Mouse (Mus musculus): ENCODE measurements around the gene Pom121l2. TPM values are rescaled to one million over a fixed set of nuclear protein-coding genes. Genes with fewer than 3 reads are reported as not detected.
A peak's percentile ranks its signal among the peaks of the same experiment; 100 is the strongest.
"Not testable (repeated sequence)": the region's sequence is repeated elsewhere in the genome, so short reads cannot be mapped to it uniquely, and the experiment has no call there.

The Pom121l2 gene
- polyA plus RNA-seq, 1 experiment from 2014 or later = not detected

DNA sequence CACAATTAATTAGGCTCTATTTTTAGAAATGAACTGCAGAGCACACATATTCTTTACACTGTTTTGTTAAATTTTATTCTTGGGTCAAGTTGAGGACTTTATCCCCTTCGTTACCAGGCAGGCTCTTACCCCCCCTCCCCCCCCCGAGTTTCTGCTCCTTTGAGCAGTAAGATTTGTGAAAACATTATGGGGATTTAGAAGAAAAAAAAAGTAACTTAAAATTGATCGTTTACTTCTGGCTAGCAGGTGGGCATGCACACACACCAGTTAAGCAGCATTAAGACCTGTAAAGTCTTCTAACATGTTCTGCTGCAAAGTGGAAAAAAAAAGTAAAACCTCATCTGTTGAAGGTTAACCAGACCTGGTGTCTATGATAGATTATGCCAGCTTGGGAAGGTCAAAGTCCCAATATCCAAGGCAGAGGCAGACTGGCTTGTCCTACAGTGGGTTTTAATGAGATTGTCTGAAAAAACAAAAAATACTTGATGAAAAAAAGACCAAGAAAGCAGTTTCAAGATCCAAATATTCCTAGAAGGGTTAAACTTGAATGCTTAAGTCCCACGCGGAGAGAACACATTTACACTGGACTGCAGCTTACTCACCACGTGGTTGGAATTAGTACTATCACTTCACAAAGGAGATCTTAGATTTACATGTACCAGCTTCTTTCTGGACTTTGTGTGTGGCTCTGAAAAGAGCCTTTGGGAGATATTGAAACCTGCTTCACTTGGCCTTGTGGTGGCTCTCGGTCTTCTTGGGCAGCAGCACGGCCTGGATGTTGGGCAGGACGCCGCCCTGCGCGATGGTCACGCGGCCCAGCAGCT lies 53.7 kb downstream of the Pom121l2 start:
- DNase-seq (ENCODE audit: low spot score) (peak; percentile 36), ATAC-seq (ENCODE audit: low FRiP score, low TSS enrichment) (peak; percentile 1; the same call in 1 of the 2 replicates)
- 2% methylated on average over 9 of the region's 14 CpGs for WGBS

DNA sequence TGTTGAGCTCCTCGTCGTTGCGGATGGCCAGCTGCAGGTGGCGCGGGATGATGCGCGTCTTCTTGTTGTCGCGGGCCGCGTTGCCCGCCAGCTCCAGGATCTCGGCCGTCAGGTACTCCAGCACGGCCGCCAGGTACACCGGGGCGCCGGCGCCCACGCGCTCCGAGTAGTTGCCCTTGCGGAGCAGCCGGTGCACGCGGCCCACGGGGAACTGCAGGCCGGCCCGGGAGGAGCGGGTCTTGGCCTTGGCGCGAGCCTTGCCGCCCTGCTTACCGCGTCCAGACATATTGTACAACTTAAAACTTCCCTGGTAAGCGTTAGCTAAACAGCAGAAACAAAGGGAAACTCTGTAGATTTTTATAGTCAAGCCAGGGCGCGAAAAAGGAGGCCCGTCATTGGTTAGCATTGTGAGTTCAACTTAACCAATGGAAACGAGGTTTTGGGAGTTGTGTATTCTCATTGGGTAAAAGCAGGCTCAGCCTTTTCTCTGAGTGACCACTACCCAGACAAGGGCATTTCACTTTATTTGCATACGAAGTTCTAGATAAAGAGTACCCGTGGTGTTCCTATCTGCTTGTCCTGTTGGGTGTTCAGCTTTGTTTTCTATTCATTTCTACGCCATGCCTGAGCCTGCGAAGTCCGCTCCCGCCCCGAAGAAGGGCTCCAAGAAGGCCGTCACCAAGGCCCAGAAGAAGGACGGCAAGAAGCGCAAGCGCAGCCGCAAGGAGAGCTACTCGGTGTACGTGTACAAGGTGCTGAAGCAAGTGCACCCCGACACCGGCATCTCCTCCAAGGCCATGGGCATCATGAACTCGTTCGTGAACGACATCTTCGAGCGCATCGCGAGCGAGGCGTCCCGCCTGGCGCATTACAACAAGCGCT lies 54.5 kb downstream of the Pom121l2 start, which contains the start of the genes Hist1h2ah and Hist1h2bk:
Hist1h2ah (minus strand) TSS at position 302 of the 882 bp plus-strand sequence.
Hist1h2bk (plus strand) TSS at position 604 of the 882 bp plus-strand sequence.
- not testable (repeated sequence) for H3K9me3 ChIP-seq (ENCODE audit: control insufficient read depth, low read length); H3K36me3 ChIP-seq (ENCODE audit: control insufficient read depth, insufficient read depth, low read length); H3K4me1 ChIP-seq (replicated peaks; ENCODE audit: control insufficient read depth, insufficient read depth); H3K27me3 ChIP-seq (ENCODE audit: control insufficient read depth, insufficient read depth, low read length)
- 0 out of 2 replicates have a peak, but pooled peaks have one; percentile 4 for TF ChIP-seq CTCF (IDR thresholded peaks at IDR 0.05; ENCODE audit: low read depth)
- H3K4me2 ChIP-seq (replicated peaks; ENCODE audit: low read depth) = peak within 1 kb of the TSS; percentile 58
- DNase-seq (ENCODE audit: low spot score) = peak; percentile 81
- H3K27ac ChIP-seq (replicated peaks) = peak within 1 kb of the TSS; percentile 71
- peak within 1 kb of the TSS; percentile 43; the same call in 1 of the 2 replicates for H3K9ac ChIP-seq (ENCODE audit: low read length)
- peak within 1 kb of the TSS; percentile 43 for H3K4me3 ChIP-seq (ENCODE audit: low read depth, low read length)
- ATAC-seq (ENCODE audit: low FRiP score, low TSS enrichment) = peak; percentile 97
- WGBS = under 1% methylated on average over 22 of the region's 69 CpGs

More for the DNA sequence above, 53.7 kb downstream of the Pom121l2 start:
- Histone ChIP-seq H3K4me2 (replicated peaks; ENCODE audit: low read depth) (peak overlapping the region; percentile 58), H3K27ac (replicated peaks) (peak overlapping the region; percentile 25; the same call in 1 of the 2 replicates), H3K9me3 (ENCODE audit: control insufficient read depth, low read length) (no peaks in the 10 kb centered on the region), H3K27me3 (ENCODE audit: control insufficient read depth, insufficient read depth, low read length) (no peaks in the 10 kb centered on the region), H3K36me3 (ENCODE audit: control insufficient read depth, insufficient read depth, low read length) (no peaks in the 10 kb centered on the region), H3K4me3 (ENCODE audit: low read depth, low read length) (peak overlapping the region; percentile 29), H3K4me1 (replicated peaks; ENCODE audit: control insufficient read depth, insufficient read depth) (no peaks in the 10 kb centered on the region), H3K9ac (ENCODE audit: low read length) (peak overlapping the region; percentile 43; the same call in 1 of the 2 replicates)
- TF ChIP-seq CTCF (IDR thresholded peaks at IDR 0.05; ENCODE audit: low read depth) (no peak), EP300 (optimal IDR thresholded peaks at IDR 0.05) (no peak)

DNA sequence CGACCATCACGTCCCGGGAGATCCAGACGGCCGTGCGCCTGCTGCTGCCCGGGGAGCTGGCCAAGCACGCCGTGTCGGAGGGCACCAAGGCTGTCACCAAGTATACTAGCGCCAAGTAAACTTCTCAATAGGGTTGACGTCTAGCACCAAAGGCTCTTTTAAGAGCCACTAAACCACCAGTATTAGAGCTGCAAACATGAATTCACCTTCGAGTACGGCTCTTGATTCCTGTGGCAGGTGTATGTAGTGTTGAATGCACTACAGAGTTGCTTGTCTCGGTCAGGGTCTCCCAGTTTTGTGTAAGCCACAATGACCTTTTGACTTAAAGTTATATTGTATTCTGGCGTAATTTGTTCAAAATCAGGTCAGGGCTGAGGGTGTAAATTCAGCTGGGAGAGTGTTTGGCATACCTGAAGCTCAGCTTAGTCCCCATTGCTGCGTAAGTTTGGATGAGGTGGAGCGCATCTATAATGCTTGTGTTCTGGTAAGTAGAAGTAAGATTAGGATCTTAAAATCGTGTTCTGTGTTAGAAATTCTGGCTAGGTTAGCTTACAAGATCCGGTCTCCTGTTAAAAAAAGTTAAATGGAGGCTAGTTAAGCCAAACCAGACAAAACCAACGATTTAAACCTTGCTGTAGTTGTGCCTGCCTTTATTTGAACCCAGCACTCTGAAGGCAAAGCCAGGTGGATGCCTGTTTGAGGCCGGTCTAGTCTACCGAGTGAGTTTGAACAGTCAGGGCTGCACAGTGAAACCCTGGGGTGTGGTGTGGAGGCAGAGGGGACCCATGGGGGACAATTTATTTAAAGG lies 55.4 kb downstream of the Pom121l2 start:
- no peak for TF ChIP-seq EP300 (optimal IDR thresholded peaks at IDR 0.05)
- TF ChIP-seq CTCF (IDR thresholded peaks at IDR 0.05; ENCODE audit: low read depth) = no peak
- ATAC-seq (ENCODE audit: low FRiP score, low TSS enrichment) (no peak), DNase-seq (ENCODE audit: low spot score) (no peak)
- no peak overlapping the region; the same call in 1 of the 2 replicates for H3K9ac ChIP-seq (ENCODE audit: low read length)
- no peaks in the 10 kb centered on the region for H3K9me3 ChIP-seq (ENCODE audit: control insufficient read depth, low read length)
- peak overlapping the region; percentile 71 for H3K27ac ChIP-seq (replicated peaks)
- peak overlapping the region; percentile 58 for H3K4me2 ChIP-seq (replicated peaks; ENCODE audit: low read depth)
- H3K4me1 ChIP-seq (replicated peaks; ENCODE audit: control insufficient read depth, insufficient read depth) = 0 out of 2 replicates have a peak, but pooled peaks cover 2% of the 10 kb centered on the region
- no peaks in the 10 kb centered on the region for H3K27me3 ChIP-seq (ENCODE audit: control insufficient read depth, insufficient read depth, low read length)
- 2% methylated on average over 17 of the region's 23 CpGs for WGBS
- H3K36me3 ChIP-seq (ENCODE audit: control insufficient read depth, insufficient read depth, low read length) = no peaks in the 10 kb centered on the region
- H3K4me3 ChIP-seq (ENCODE audit: low read depth, low read length) = peak overlapping the region; percentile 43

DNA sequence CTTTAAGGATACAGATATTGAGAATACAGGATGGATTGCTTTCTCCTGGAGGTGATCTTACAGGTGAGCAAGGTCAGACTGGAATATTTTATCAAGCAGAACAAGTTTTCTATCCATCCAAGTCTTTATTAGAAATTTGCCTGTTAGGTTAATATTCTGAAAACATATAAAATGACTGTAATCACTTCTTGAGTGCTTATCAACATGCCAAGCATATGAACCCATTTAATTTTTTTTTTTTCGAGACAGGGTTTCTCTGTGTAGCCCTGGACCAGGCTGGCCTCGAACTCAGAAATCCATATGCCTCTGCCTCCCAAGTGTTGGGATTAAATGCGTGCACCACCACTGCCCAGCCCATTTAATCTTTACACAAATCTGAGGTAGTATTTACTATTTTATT lies 56.0 kb downstream of the Pom121l2 start:
- Histone ChIP-seq H3K9ac (ENCODE audit: low read length) (no peak overlapping the region), H3K36me3 (ENCODE audit: control insufficient read depth, insufficient read depth, low read length) (no peaks in the 10 kb centered on the region), H3K27ac (replicated peaks) (no peak overlapping the region), H3K9me3 (ENCODE audit: control insufficient read depth, low read length) (no peaks in the 10 kb centered on the region), H3K4me3 (ENCODE audit: low read depth, low read length) (no peak overlapping the region), H3K4me2 (replicated peaks; ENCODE audit: low read depth) (0 out of 2 replicates have a peak overlapping the region, but pooled peaks have one; percentile 58), H3K4me1 (replicated peaks; ENCODE audit: control insufficient read depth, insufficient read depth) (0 out of 2 replicates have a peak, but pooled peaks cover 2% of the 10 kb centered on the region), H3K27me3 (ENCODE audit: control insufficient read depth, insufficient read depth, low read length) (no peaks in the 10 kb centered on the region)
- DNase-seq (ENCODE audit: low spot score) = no peak
- WGBS = 46% methylated on average over 3 of the region's 3 CpGs
- ATAC-seq (ENCODE audit: low FRiP score, low TSS enrichment) = no peak
- TF ChIP-seq EP300 (optimal IDR thresholded peaks at IDR 0.05) (no peak), CTCF (IDR thresholded peaks at IDR 0.05; ENCODE audit: low read depth) (no peak)

DNA sequence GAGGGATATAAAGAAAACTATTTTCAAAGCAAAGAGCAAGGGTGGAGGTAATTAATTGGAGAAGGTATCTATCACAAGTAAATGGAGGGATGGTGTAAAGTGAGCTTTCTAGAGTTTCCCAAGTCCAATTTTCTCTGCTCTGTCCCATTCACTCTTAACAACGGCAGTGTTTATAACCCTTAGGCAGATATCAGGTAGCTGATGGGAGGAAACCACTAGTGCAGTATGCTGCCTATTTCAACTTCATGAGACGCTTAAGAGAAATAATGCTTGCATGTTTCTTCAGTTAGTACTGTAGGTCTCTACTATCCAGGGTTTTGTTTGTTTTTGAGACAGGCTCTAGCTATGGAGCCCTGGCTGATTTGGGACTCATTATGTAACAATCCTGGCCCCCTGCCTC lies 56.4 kb downstream of the Pom121l2 start:
- Histone ChIP-seq H3K36me3 (ENCODE audit: control insufficient read depth, insufficient read depth, low read length) (no peaks in the 10 kb centered on the region), H3K27ac (replicated peaks) (no peak overlapping the region), H3K4me1 (replicated peaks; ENCODE audit: control insufficient read depth, insufficient read depth) (0 out of 2 replicates have a peak, but pooled peaks cover 2% of the 10 kb centered on the region), H3K9ac (ENCODE audit: low read length) (no peak overlapping the region), H3K27me3 (ENCODE audit: control insufficient read depth, insufficient read depth, low read length) (no peaks in the 10 kb centered on the region), H3K9me3 (ENCODE audit: control insufficient read depth, low read length) (no peaks in the 10 kb centered on the region), H3K4me3 (ENCODE audit: low read depth, low read length) (no peak overlapping the region), H3K4me2 (replicated peaks; ENCODE audit: low read depth) (no peak overlapping the region)
- DNase-seq (ENCODE audit: low spot score) = no peak
- WGBS = 68% methylated on average over 2 of the region's 2 CpGs
- TF ChIP-seq CTCF (IDR thresholded peaks at IDR 0.05; ENCODE audit: low read depth) (no peak), EP300 (optimal IDR thresholded peaks at IDR 0.05) (no peak)
- no peak for ATAC-seq (ENCODE audit: low FRiP score, low TSS enrichment)

Small RNA genes within 50 kb of the gene (microRNA-seq; reads per million reads assigned to microRNA genes)
- gene Gm44390 = not detected

Other genes with a start within 250 kb of the Pom121l2 start
- gene Hist1h4j, start 246.1 kb upstream of the Pom121l2 start, polyA plus RNA-seq (2015; fragmentation: Nextera tagmentation; extraction: Ambion mirVana) = 0.18 and 0.92 TPM in 2 replicates
- 0.81 and 1.1 TPM in 2 replicates for gene Hist1h4k, start 230.7 kb upstream of the Pom121l2 start, polyA plus RNA-seq (2015; fragmentation: Nextera tagmentation; extraction: Ambion mirVana)
- 7.3 and 19.3 TPM in 2 replicates for gene Hist1h2ak, start 227.4 kb upstream of the Pom121l2 start, polyA plus RNA-seq (2015; fragmentation: Nextera tagmentation; extraction: Ambion mirVana)
- gene Hist1h2bn, start 227.1 kb upstream of the Pom121l2 start, polyA plus RNA-seq (2015; fragmentation: Nextera tagmentation; extraction: Ambion mirVana) = 0.73 and 2.2 TPM in 2 replicates
- 4.3 and 10.5 TPM in 2 replicates for gene Hist1h1b, start 200.6 kb upstream of the Pom121l2 start, polyA plus RNA-seq (2015; fragmentation: Nextera tagmentation; extraction: Ambion mirVana)
- 31.2 and 44.3 TPM in 2 replicates for gene Hist1h3i, start 197.8 kb upstream of the Pom121l2 start, polyA plus RNA-seq (2015; fragmentation: Nextera tagmentation; extraction: Ambion mirVana)
- 1.4 and 1.6 TPM in 2 replicates for gene Hist1h2an, start 194.0 kb upstream of the Pom121l2 start, polyA plus RNA-seq (2015; fragmentation: Nextera tagmentation; extraction: Ambion mirVana)
- 0.54 and 2.0 TPM in 2 replicates for gene Hist1h2bp, start 193.7 kb upstream of the Pom121l2 start, polyA plus RNA-seq (2015; fragmentation: Nextera tagmentation; extraction: Ambion mirVana)
- 7.7 and 9.9 TPM in 2 replicates for gene Hist1h2bq, start 171.0 kb upstream of the Pom121l2 start, polyA plus RNA-seq (2015; fragmentation: Nextera tagmentation; extraction: Ambion mirVana)
- gene Hist1h2ao, start 170.7 kb upstream of the Pom121l2 start, polyA plus RNA-seq (2015; fragmentation: Nextera tagmentation; extraction: Ambion mirVana) = 0.95 and 1.1 TPM in 2 replicates
- 1.1 TPM in 1 of 2 replicates, not detected in the other for gene Hist1h4m, start 169.4 kb upstream of the Pom121l2 start, polyA plus RNA-seq (2015; fragmentation: Nextera tagmentation; extraction: Ambion mirVana)
- gene Hist1h4n, start 149.0 kb upstream of the Pom121l2 start, polyA plus RNA-seq (2015; fragmentation: Nextera tagmentation; extraction: Ambion mirVana) = 4.0 and 4.6 TPM in 2 replicates
- 1,237 and 1,874 TPM in 2 replicates for gene Hist1h2ap, start 147.7 kb upstream of the Pom121l2 start, polyA plus RNA-seq (2015; fragmentation: Nextera tagmentation; extraction: Ambion mirVana)
- 8.1 and 10.0 TPM in 2 replicates for gene Hist1h2br, start 147.5 kb upstream of the Pom121l2 start, polyA plus RNA-seq (2015; fragmentation: Nextera tagmentation; extraction: Ambion mirVana)
- gene Zfp184, start 36.1 kb upstream of the Pom121l2 start, polyA plus RNA-seq (2015; fragmentation: Nextera tagmentation; extraction: Ambion mirVana) = 1.4 and 1.6 TPM in 2 replicates
- 0.51 and 0.65 TPM in 2 replicates for gene Prss16, start 28.5 kb downstream of the Pom121l2 start, polyA plus RNA-seq (2015; fragmentation: Nextera tagmentation; extraction: Ambion mirVana)
- gene Hist1h2ah, start 54.4 kb downstream of the Pom121l2 start, polyA plus RNA-seq (2015; fragmentation: Nextera tagmentation; extraction: Ambion mirVana) = 2.1 TPM in 1 of 2 replicates, not detected in the other
- 0.35 and 0.99 TPM in 2 replicates for gene Hist1h2bk, start 54.7 kb downstream of the Pom121l2 start, polyA plus RNA-seq (2015; fragmentation: Nextera tagmentation; extraction: Ambion mirVana)
- gene Hist1h4i, start 60.2 kb downstream of the Pom121l2 start, polyA plus RNA-seq (2015; fragmentation: Nextera tagmentation; extraction: Ambion mirVana) = 5.8 and 5.9 TPM in 2 replicates
- 12.1 and 12.6 TPM in 2 replicates for gene Hist1h2ag, start 61.8 kb downstream of the Pom121l2 start, polyA plus RNA-seq (2015; fragmentation: Nextera tagmentation; extraction: Ambion mirVana)
- 1.1 and 3.7 TPM in 2 replicates for gene Hist1h2bj, start 62.0 kb downstream of the Pom121l2 start, polyA plus RNA-seq (2015; fragmentation: Nextera tagmentation; extraction: Ambion mirVana)
- gene Vmn1r188, start 103.2 kb downstream of the Pom121l2 start, polyA plus RNA-seq (2015; fragmentation: Nextera tagmentation; extraction: Ambion mirVana) = 0.04 TPM in 1 of 2 replicates, not detected in the other
- not detected in 2 replicates for gene Vmn1r189, start 124.6 kb downstream of the Pom121l2 start, polyA plus RNA-seq (2015; fragmentation: Nextera tagmentation; extraction: Ambion mirVana)
- gene Vmn1r191, start 202.8 kb downstream of the Pom121l2 start, polyA plus RNA-seq (2015; fragmentation: Nextera tagmentation; extraction: Ambion mirVana) = not detected in 2 replicates
- gene Vmn1r192, start 209.9 kb downstream of the Pom121l2 start, polyA plus RNA-seq (2015; fragmentation: Nextera tagmentation; extraction: Ambion mirVana) = not detected in 2 replicates
- 0.01 TPM in 1 of 2 replicates, not detected in the other for gene Vmn1r193, start 242.0 kb downstream of the Pom121l2 start, polyA plus RNA-seq (2015; fragmentation: Nextera tagmentation; extraction: Ambion mirVana)

All from stomach, postnatal 0 days (tissue).